Mouse (Mus musculus) limb, embryonic 14.5 days (tissue): ENCODE measurements around the gene Tiam1. TPM values are rescaled to one million over a fixed set of nuclear protein-coding genes. Genes with fewer than 3 reads are reported as not detected.

Experiments
- ATAC-seq: fragments of 200-750 bp; cut with Nextera tagmentation; 2 replicates; pipeline ENCODE4 v1.8.0; 2017; ENCODE audit warnings: low read depth, moderate number of reproducible peaks, moderate TSS enrichment; ENCODE audit not compliant: low FRiP score
- DNase-seq: peaks from one replicate; pipeline ENCODE4 v3.0.0-alpha.2; 2015; ENCODE audit warnings: low spot score
- H3K27ac ChIP-seq: fragments of 300-500 bp; sonication (generic); replicated peaks from 2 replicates; pipeline ENCODE4 v1.5.1; 2014; ENCODE audit warnings: low read depth, mild to moderate bottlenecking, low read length, moderate library complexity, mixed read lengths
- H3K27me3 ChIP-seq: fragments of 300-500 bp; sonication (generic); 2 replicates; pipeline ENCODE4 v1.6.1; 2014; ENCODE audit warnings: low read length, mixed read lengths; ENCODE audit not compliant: control insufficient read depth, insufficient read depth
- H3K36me3 ChIP-seq: fragments of 300-500 bp; sonication (generic); 2 replicates; pipeline ENCODE4 v1.6.1; 2014; ENCODE audit warnings: mild to moderate bottlenecking, low read length, moderate library complexity, mixed read lengths; ENCODE audit not compliant: control insufficient read depth, insufficient read depth
- H3K4me1 ChIP-seq: fragments of 300-500 bp; sonication (generic); 2 replicates; pipeline ENCODE4 v1.6.1; 2014; ENCODE audit warnings: antibody characterized with exemption, low read length, mixed read lengths; ENCODE audit not compliant: control insufficient read depth, insufficient read depth
- H3K4me2 ChIP-seq: fragments of 300-500 bp; sonication (generic); replicated peaks from 2 replicates; pipeline ENCODE4 v1.6.1; 2014; ENCODE audit warnings: low read depth, mild to moderate bottlenecking, low read length, moderate library complexity; ENCODE audit not compliant: severe bottlenecking
- H3K4me3 ChIP-seq: fragments of 300-500 bp; sonication (generic); replicated peaks from 2 replicates; pipeline ENCODE4 v1.5.1; 2014; ENCODE audit warnings: low read length
- H3K9ac ChIP-seq: fragments of 300-500 bp; sonication (generic); 2 replicates; pipeline ENCODE4 v1.6.1; 2014; ENCODE audit warnings: mild to moderate bottlenecking, low read depth, low read length, moderate library complexity; ENCODE audit not compliant: severe bottlenecking
- H3K9me3 ChIP-seq: fragments of 300-500 bp; sonication (generic); 2 replicates; pipeline ENCODE4 v1.6.1; 2016; ENCODE audit warnings: low read length; ENCODE audit not compliant: control insufficient read depth
- POLR2A ChIP-seq: fragments of 200-500 bp; IDR thresholded peaks from 2 replicates; pipeline ENCODE4 v1.8.0; 2012; ENCODE audit warnings: inconsistent platforms, mild to moderate bottlenecking, moderate library complexity, borderline replicate concordance; ENCODE audit not compliant: insufficient read depth, insufficient read length; ENCODE audit errors: extremely low read depth
- WGBS: fragments of 180-500 bp; shearing (Covaris S2); extraction: QIAGEN DNeasy Blood & Tissue Kit; methylation state at CpG from one replicate; pipeline ENCODE4 v1.1.7; 2014; 5-methylcytosine and 5-hydroxymethylcytosine counted together
- polyA plus RNA-seq, 2 experiments: library from polyadenylated mRNA; depleted of rRNA in 1 of 2; stranded (reverse) in 1 of 2; unstranded in 1 of 2; fragments of >200 nt; fragmentation: Nextera tagmentation in 1 of 2; extraction: Ambion mirVana in 1 of 2; gene quantifications; 2 replicates each; pipeline versions ENCODE4 v1.2.1 to v1.2.3; 2012 to 2014

Gene Tiam1
- polyA plus RNA-seq, 2 experiments: 22.4 to 54.9 TPM

- no peak overlapping the region for H3K9ac ChIP-seq
- WGBS: 86% methylated on average over 8 of the region's 8 CpGs
These were observed 119.9 kb downstream of the Tiam1 start for GRCm38 (mm10) chr16:90023665-90024010.

GRCm38 (mm10) chr16:90022932-90023664 lies 120.5 kb downstream of the Tiam1 start:
- Histone ChIP-seq H3K4me1 (peaks cover 22% of the 10 kb centered on the region), H3K4me2 (no peak overlapping the region), H3K27me3 (no peaks in the 10 kb centered on the region), H3K27ac (no peak overlapping the region), H3K36me3 (peaks cover 5% of the 10 kb centered on the region; the same call in 1 of the 2 replicates), H3K4me3 (no peak overlapping the region), H3K9ac (no peak overlapping the region; the same call in 1 of the 2 replicates), H3K9me3 (no peaks in the 10 kb centered on the region)
- 42% methylated on average over 18 of the region's 18 CpGs for WGBS
- no peak for DNase-seq
- ATAC-seq: peak; percentile 62
- no peak for TF ChIP-seq POLR2A

More at GRCm38 (mm10) chr16:90023665-90024010, 119.9 kb downstream of the Tiam1 start:
- H3K9me3 ChIP-seq: no peaks in the 10 kb centered on the region
- ATAC-seq: no peak
- peaks cover 17% of the 10 kb centered on the region for H3K4me1 ChIP-seq
- no peak overlapping the region for H3K4me2 ChIP-seq
- H3K36me3 ChIP-seq: peaks cover 5% of the 10 kb centered on the region; the same call in 1 of the 2 replicates
- H3K27me3 ChIP-seq: no peaks in the 10 kb centered on the region
- H3K27ac ChIP-seq: no peak overlapping the region
- no peak for DNase-seq
- no peak for TF ChIP-seq POLR2A
- H3K4me3 ChIP-seq: no peak overlapping the region

GRCm38 (mm10) chr16:90016046-90016445 lies 127.5 kb downstream of the Tiam1 start:
- Histone ChIP-seq H3K27me3 (no peaks in the 10 kb centered on the region), H3K9ac (no peak overlapping the region), H3K9me3 (no peaks in the 10 kb centered on the region), H3K36me3 (no peaks in the 10 kb centered on the region), H3K4me1 (peaks cover 42% of the 10 kb centered on the region), H3K27ac (no peak overlapping the region), H3K4me3 (no peak overlapping the region), H3K4me2 (no peak overlapping the region)
- WGBS: 31% methylated on average over 4 of the region's 4 CpGs
- DNase-seq: no peak
- ATAC-seq: peak; percentile 56; the same call in 1 of the 2 replicates
- TF ChIP-seq POLR2A: no peak

GRCm38 (mm10) chr16:90014596-90014995 lies 129.0 kb downstream of the Tiam1 start:
- Histone ChIP-seq H3K4me2 (no peak overlapping the region), H3K9me3 (no peaks in the 10 kb centered on the region), H3K9ac (no peak overlapping the region), H3K4me3 (no peak overlapping the region), H3K36me3 (no peaks in the 10 kb centered on the region), H3K27ac (no peak overlapping the region), H3K27me3 (no peaks in the 10 kb centered on the region), H3K4me1 (peaks cover 42% of the 10 kb centered on the region)
- no peak for TF ChIP-seq POLR2A
- WGBS: 75% methylated on average over 9 of the region's 9 CpGs
- ATAC-seq (no peak), DNase-seq (no peak)

- no peaks in the 10 kb centered on the region for H3K36me3 ChIP-seq
- no peak overlapping the region for H3K27ac ChIP-seq
- no peak overlapping the region for H3K4me3 ChIP-seq
- H3K9ac ChIP-seq: no peak overlapping the region
- H3K27me3 ChIP-seq: no peaks in the 10 kb centered on the region
- peaks cover 33% of the 10 kb centered on the region for H3K4me1 ChIP-seq
- H3K4me2 ChIP-seq: no peak overlapping the region
- no peak for DNase-seq
- no peak for TF ChIP-seq POLR2A
- WGBS: 75% methylated on average over 32 of the region's 32 CpGs
- H3K9me3 ChIP-seq: no peaks in the 10 kb centered on the region
- no peak for ATAC-seq
These were observed 131.9 kb downstream of the Tiam1 start for GRCm38 (mm10) chr16:90011521-90012181.
